Mouse (Mus musculus) right cerebral cortex, postnatal 4 days (tissue): ENCODE data around the gene Gm10337.

ENCODE experiments used
- DNase-seq: peaks from one replicate; pipeline ENCODE4 v3.0.0-alpha.2; 2022

Gene Gm10337

DNA sequence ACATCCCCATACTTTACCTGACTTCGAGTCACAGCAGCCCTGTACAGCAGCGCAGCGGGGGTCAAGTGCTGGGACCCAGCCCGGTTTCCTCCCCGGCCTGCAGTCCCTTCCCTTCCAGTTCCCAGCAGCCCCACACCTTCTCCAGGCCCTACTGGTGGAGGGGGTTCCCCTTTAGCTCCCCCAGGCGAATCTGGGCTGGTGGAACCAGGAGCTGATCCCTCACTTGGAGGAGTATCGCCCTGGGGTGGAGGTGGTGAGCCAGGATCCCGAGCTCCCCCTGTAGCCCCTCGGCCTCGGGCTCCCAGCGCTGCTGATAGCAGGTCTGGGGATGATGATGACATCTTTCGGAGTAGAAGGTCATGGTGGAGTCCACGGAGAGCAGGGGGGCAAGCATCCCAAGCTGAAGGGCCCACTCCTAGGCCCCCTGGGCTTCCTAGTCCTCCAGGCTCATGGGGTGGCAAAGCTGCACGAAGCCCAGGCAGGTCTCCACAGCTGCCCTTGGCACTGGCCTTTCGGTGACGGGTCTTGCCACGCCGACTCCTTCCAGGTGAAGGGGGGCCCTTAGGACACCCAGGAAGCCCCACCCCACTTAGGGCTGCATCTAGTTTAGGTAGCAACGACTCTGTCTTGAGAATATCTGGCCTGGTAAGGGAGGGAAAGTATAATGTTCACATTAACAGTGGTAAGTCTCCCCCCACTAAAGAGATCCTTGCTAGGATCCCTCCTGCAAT, 2.3 kb upstream of the Gm10337 start:
- no peak for DNase-seq

DNA sequence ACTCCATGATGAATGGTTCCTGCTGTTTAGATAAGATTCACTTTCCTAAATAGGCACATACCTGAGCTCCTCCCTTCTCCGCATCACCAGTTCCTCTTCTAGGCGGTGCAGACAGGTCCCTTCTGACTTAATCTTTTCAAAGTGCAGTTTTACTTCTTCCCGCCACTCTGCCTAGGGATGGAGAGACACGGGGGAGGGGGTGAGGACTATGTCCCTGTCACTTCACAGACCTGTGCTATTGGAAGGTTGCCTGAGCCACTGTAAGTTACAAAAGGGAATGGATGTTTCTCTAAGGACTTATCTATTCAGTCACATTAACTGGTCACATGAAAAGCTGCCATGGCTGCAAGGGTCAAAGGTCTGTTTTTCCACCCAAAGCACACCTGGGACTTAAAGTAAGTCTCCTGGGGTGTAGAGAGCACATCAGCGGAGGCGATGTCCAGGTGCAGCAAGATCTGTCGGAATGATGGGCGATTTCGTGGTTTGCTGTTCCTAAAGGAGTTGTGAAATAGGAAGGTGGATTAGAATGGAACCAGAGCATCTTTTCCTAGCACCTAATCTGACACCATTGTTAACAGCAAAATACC, 1.2 kb upstream of the Gm10337 start:
- DNase-seq, result no peak

DNA sequence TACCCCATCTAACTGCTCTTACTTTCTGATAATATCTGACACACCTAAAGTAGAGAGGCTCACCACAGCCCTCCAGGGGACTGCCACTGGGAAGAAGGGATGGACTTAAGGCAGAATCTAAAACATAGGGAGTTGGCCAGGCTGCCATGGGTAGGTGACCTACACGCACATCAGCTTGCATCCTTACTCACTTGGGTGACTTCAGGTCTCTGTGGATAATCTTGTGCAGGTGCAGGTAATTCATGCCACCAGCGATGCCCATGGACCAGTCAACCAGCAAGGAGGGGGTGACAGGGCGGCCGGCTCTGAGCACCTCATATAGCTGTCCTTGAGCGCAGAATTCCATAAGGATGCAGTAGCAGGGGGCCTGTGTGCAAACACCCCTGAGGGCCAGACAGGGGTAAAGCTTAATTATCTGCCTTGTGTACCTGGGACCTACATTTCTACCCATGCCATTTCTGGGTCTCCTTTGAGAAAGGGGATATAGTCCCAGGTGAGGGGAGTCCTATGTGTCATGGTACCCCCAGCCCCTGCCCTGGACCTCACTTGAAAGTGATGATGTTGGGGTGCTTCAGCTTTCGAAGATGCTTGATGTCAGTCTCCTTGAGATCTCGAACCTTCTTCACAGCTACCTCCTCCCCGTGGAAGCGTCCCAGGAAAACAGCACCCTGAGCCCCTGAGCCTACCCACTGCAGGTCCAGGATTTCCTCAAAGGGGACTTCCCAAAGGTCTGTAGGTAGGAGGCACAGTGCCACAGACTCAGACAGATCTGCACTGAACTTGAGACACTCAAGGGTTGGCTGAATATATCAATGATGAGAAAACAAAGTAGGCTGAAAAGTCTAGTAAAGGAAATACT, 631 bp downstream of the Gm10337 start:
- no peak for DNase-seq

DNA sequence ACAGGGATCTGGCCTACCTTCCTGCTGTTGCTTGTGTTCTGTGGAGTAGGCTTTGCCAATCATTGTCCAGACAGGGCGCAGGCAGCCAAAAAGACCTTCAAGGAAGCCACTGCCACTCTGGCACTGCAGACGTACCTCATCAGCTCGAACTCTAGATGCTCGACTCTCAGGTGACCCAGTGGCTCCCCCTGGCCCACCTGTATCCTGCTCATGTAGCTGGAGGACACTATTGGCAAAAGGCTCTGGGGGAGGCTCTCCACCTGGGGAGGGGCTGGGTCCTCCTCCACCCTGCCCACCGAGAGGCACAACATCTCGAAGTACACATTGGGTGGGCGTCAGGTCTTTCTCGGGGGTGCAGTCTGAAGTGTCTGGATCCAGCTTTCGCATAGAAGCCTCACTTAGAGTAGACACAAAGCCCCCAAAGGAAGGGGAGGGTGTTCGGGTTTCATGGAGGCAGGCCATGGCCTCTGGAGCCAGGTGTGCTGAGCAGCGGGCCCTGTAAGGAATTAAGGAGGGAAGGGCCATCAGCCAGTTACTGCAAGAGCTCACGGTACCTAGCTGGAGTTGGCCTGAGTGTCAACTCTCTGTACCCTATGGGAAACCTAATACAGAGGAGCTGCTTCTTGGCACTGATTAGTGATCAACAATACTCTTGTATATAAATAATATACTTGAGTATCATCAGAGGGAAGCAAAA, 1.7 kb downstream of the Gm10337 start:
- no peak for DNase-seq

- no peak for DNase-seq
Observed at GRCm38 (mm10) chr15:102505770-102506463, 2.4 kb downstream of the Gm10337 start.

GRCm38 (mm10) chr15:102506464-102506830, 2.9 kb downstream of the Gm10337 start:
- no peak for DNase-seq

- DNase-seq, result no peak
Observed at GRCm38 (mm10) chr15:102506864-102507263, 3.3 kb downstream of the Gm10337 start.

DNA sequence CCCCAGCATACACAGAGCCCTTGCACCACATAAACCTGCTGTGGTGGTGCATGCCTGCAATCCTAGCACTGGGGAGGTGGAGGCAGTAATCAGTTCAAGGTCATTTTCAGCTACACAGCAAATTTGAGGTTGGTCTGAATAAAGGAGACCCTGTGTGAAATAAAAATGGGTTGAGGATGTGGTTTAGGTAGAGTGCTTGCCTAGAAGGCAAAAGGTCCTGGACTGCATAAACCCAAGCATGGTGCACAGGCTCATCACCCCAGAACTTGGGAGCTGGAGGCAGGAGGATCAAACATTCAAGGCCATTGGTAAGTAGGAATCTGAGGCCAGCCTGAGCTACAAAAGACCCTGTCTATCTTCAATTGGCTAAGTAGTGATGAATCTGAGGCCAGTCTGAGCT, 4.0 kb downstream of the Gm10337 start:
- no peak for DNase-seq

GRCm38 (mm10) chr15:102508336-102508735, 4.8 kb downstream of the Gm10337 start:
- DNase-seq, result no peak

- DNase-seq, result peak; percentile 62
Observed at GRCm38 (mm10) chr15:102510110-102510509, 6.6 kb downstream of the Gm10337 start.

DNA sequence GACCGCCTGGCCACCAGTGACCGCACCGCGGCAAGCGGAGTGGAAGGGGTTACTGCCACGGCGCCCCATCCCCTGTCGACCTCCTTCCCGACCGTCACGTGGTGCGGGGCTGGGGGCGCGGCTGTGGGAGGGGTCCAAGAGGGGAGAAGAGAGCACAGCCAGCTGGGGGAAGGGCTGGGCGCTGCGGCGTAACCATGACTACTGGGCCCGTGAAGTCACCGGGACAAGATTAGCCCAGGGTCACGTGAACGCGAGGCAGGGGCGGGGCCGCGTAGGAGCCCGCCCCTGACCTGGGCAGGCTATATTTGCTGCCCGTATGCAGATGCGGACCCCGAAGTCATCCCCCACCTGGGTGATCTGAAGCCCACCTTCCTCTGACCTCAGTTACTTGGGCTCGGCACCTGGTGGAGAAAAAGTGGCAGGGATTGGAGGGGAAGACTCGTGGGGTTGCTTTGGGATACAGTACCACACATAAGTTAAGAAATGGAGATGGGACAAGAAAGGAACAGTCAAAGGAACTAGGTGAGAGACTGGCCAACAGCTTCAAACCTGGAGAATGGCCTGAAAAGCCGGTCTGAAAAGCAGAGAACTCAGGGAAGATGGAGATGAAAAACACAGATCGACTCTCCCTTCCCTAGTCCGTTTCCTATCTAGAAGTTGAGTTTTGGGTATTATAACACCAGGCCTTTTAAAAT, 7.2 kb downstream of the Gm10337 start:
- peak; percentile 91 for DNase-seq

DNA sequence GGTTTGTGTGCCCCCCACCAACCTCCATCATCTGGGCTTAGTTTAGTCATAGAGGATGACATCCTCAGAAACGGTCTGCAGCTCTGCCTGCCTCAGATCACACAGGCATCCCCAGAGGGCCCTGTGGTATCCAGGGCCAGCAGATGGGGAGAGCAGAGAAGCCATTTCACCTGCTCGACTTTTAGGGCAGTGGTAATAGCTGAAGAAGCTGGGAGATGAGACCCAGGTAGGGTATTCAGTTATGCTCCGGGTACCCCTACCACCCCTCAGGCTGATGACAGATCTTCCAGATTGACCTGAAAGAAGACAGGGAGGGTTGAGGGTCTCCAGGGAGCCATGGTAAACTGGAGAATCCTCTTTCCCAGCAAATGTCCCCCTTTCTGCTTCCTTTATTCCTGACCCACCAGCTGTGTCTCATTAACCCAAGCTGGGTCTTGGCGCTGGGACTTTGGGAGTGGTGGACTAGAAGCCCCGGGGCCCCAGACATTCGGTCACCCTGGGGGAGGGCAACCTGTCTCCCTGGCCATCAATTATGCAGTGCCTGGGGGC, 7.8 kb downstream of the Gm10337 start:
- no peak for DNase-seq

- no peak for DNase-seq
Observed at GRCm38 (mm10) chr15:102512010-102512409, 8.5 kb downstream of the Gm10337 start.

GRCm38 (mm10) chr15:102512471-102512870, 8.9 kb downstream of the Gm10337 start:
- DNase-seq, result no peak

GRCm38 (mm10) chr15:102513004-102513403, 9.5 kb downstream of the Gm10337 start:
- no peak for DNase-seq

DNA sequence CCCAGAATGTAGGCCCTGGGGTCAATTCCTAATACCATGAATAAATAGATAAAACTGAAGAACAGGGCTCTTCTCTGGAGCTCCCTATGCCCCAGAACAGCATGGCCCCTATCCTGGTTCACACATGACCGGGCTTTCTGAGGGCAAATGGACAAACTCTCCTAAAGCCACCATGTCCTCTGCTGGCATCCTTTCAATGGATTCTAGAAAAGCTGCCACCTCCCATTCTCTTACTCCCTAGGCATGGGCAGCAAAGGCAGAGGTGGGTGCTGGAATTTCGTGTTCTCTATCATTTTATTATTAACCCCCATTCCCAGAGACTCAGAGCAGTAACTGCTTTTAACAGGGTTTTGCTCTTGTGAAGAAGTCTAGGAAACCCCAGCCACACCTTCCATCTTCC, 11.7 kb downstream of the Gm10337 start:
- no peak for DNase-seq

- no peak for DNase-seq
Observed at GRCm38 (mm10) chr15:102515791-102516190, 12.3 kb downstream of the Gm10337 start.

GRCm38 (mm10) chr15:102516293-102516692, 12.8 kb downstream of the Gm10337 start:
- DNase-seq, result peak; percentile 58

- peak; percentile 74 for DNase-seq
Observed at GRCm38 (mm10) chr15:102516728-102517404, 13.3 kb downstream of the Gm10337 start, which contains the start of gene Map3k12. Gene Map3k12, minus strand, starts transcription at chr15:102517064.

DNA sequence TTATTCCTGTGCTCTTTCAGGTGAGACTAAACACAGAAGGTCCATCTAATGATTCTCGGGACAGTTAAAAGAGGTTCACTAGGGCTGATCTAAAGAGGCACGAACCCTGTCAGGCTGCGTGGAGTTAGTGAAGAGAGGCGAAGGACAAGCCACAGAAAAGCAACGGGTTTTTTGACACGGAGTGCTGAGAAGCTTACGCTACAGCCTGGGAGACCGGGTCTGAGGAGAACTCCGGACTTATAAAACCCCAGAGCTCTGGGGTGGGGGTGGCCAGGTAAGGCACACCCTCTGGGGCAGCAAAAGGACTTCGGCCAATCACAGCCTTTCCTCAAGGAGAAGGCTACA, 14.1 kb downstream of the Gm10337 start:
- DNase-seq, result no peak
